Mouse (Mus musculus) spleen, adult 2 months (tissue): ENCODE measurements at regions not wholly inside any gene's neighbourhood (a gene's known extent, or its start where the extent isn't known, plus 50 kb on each side); places are given as distances from the start of the nearest gene placed in this dataset.
"Not testable (repeated sequence)": the region's sequence is repeated elsewhere in the genome, so short reads cannot be mapped to it uniquely, and the experiment has no call there.

Experiments used
- CTCF ChIP-seq: fragments of 200-500 bp; IDR thresholded peaks from 2 replicates; pipeline ENCODE4 v1.5.1; 2011; ENCODE audit warnings: mild to moderate bottlenecking, inconsistent platforms; ENCODE audit not compliant: insufficient read depth, insufficient read length, insufficient replicate concordance; ENCODE audit errors: extremely low read depth
- POLR2A ChIP-seq: fragments of 200-500 bp; IDR thresholded peaks from 2 replicates; pipeline ENCODE4 v1.6.1; 2011; ENCODE audit warnings: low read depth, low read length, inconsistent platforms

DNA sequence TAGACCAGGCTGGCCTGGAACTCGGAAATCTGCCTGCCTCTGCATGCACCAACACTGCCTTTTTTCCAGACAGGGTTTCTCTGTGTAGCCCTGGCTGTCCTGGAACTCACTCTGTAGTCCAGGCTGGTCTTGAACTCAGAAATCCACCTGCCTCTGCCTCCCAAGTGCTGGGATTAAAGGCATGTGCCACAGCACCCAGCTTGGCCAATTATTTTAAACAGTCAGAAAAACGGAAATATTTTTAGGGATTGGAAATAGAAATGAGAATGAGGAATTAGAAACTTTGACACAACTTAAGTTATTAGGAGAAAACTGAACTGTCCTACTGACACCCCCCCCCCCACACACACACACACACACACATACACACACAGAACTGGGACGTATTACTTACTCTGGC lies 54.3 kb upstream of the Gpd2 start:
- not testable (repeated sequence) for TF ChIP-seq POLR2A, CTCF
